Mouse (Mus musculus): ENCODE results near the gene Fez1.

Gene Fez1

GRCm38 (mm10) chr9:36846346-36846745 lies 24.7 kb downstream of the Fez1 start:
- no peak for DNase-seq

GRCm38 (mm10) chr9:36848661-36849060 lies 27.0 kb downstream of the Fez1 start:
- no peak for DNase-seq

- DNase-seq: no peak
Observed at GRCm38 (mm10) chr9:36850091-36850490, 28.4 kb downstream of the Fez1 start.

- no peak for DNase-seq
Observed at GRCm38 (mm10) chr9:36852175-36852574, 30.5 kb downstream of the Fez1 start.

DNA sequence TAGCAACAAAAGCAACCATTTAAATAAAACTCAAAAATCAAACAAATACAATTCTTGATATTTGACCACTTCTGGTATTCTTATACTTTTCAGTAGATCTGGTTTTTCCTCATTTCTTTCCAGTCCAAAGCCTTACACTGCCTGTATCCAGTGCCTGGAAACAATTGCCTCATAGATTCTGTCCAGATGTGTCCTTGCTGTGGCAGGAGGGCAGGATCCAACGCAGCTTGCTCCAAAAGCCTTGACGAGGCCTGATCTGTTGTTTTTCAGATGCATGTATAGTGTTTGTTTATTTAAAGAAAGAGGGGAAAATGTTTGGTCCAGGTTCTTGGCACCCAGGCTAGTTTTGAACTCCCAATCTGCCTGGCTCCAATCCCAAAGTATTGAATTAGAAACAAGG lies 34.7 kb downstream of the Fez1 start:
- DNase-seq: no peak

GRCm38 (mm10) chr9:36857476-36858117 lies 35.9 kb downstream of the Fez1 start:
- no peak for DNase-seq

DNA sequence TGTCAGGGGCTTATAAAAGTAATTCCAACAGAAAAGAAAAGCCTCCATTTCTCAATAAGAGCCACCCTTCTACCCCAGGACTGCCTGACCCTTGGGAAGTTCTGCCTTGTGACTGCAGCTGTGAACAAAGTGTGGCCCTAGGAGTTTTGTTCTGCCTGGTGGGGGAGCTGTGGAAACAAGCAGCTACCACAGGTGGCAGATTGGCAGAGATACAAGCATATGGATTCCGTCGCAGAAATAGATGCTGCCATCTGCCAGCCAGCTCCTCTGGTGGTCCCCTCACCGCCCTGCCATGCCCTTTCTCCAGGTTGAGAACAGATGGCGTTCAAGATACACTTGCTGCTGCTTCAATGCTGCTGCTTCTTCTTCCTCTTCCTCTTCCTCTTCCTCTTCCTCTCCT lies 37.0 kb downstream of the Fez1 start:
- DNase-seq: no peak

GRCm38 (mm10) chr9:36862576-36862975 lies 40.9 kb downstream of the Fez1 start:
- DNase-seq: no peak

DNA sequence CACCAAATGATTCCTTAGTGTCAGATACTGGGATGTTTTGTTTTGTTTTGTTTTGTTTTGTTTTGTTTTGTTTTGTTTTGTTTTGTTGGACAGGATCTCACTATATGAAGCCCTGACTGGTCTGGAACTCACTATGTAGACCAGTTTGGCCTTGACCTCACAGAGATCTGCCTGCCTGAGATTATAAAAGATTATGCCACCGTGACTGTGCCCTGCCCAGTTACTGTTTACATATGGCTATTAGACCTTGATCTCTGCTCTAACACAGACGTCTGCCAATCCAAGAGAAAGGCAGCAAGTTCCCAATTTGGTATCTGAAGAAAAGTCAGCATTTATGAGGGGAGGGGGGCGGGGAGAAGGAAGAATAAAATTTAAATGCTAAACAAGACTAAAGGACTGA lies 42.0 kb downstream of the Fez1 start:
- DNase-seq: no peak

GRCm38 (mm10) chr9:36864862-36865813 lies 43.5 kb downstream of the Fez1 start:
- DNase-seq: no peak

DNA sequence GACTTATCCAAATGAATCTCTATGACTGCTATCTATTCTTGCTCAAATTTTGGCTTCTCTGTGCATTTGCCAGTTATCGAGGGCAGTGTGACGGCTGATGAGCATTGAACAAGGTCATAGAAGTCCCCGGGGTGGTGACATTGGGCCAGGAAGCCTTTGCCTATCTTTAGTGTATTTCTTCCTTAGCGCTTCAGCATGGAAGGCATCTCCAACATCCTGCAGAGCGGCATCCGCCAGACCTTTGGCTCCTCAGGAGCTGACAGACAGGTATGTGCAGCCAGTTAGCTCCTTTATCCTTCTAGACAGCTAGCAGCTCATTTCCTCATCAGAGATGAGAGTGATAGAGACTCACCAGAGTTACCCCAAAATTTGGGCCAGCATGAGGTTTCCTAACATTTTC lies 47.0 kb downstream of the Fez1 start:
- DNase-seq: no peak

GRCm38 (mm10) chr9:36870263-36870662 lies 48.6 kb downstream of the Fez1 start:
- DNase-seq: no peak

- DNase-seq: no peak
Observed at GRCm38 (mm10) chr9:36873796-36874195, 52.1 kb downstream of the Fez1 start.

- DNase-seq: no peak
Observed at GRCm38 (mm10) chr9:36876313-36876712, 54.6 kb downstream of the Fez1 start.

- no peak for DNase-seq
Observed at GRCm38 (mm10) chr9:36876787-36877186, 55.1 kb downstream of the Fez1 start.

DNA sequence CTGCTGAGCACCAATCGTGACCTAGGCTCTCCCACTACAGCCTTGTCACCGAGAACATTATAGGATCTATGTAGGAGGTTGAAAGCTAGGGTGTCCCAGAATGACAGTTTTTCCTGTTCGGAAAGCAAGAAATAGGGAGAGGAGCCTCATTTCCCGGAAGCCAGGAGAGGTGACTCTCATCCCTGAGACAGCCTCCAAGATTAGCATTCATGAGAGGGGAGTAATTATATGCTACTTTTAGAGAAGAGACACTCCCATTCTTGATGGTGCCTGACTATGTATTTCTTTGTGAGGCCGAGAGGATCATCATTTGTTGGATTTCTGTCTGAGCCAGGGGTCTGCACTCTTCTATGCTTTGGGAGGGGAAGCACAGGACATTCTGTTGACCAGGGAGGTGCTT lies 60.0 kb downstream of the Fez1 start:
- no peak for DNase-seq

GRCm38 (mm10) chr9:36882034-36882745 lies 60.5 kb downstream of the Fez1 start:
- DNase-seq: no peak

DNA sequence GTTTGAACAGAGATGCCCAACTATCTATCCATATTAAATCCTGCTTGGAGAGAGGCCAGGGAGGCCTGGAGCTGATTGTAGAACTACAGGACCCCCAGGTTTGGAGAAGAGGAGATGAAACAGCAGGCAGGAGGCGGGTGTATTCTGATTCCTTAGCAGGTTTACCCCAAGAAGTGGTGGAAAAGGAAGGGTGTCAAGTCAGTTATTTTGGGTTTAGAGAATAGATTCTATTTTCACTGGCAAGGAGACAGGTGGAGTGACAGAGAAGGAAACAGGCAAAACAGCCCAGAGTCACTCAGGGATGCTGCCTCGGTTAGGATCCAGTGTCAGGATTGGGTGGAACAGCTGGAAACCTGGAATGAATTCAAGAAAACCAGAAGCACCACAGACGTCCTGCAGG lies 61.9 kb downstream of the Fez1 start:
- no peak for DNase-seq

GRCm38 (mm10) chr9:36885237-36885636 lies 63.6 kb downstream of the Fez1 start:
- DNase-seq: peak; percentile 11 to 18

DNA sequence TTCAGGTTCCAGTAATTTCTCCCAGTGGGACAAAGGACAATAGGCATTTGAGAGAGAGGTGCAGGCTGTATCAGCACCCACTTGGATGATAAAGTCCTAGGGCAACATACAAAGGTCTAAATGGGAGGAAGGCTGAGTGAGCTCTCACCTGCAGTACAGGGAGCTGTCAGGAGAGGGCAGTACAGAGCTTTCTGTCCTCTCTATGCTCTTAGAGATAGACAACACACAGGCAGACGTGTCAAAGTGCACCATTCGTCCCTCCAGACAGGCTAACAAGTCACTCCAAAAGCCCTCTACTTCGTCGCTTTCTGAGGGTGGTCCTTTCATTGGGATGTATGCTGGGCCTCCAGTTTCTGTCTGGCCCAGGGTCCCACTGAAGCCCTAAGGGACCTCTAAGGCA lies 68.9 kb downstream of the Fez1 start:
- DNase-seq: peak; percentile 29 to 37

GRCm38 (mm10) chr9:36893413-36893990 lies 71.8 kb downstream of the Fez1 start:
- DNase-seq: no peak

- DNase-seq: no peak
Observed at GRCm38 (mm10) chr9:36894242-36894641, 72.6 kb downstream of the Fez1 start.

DNA sequence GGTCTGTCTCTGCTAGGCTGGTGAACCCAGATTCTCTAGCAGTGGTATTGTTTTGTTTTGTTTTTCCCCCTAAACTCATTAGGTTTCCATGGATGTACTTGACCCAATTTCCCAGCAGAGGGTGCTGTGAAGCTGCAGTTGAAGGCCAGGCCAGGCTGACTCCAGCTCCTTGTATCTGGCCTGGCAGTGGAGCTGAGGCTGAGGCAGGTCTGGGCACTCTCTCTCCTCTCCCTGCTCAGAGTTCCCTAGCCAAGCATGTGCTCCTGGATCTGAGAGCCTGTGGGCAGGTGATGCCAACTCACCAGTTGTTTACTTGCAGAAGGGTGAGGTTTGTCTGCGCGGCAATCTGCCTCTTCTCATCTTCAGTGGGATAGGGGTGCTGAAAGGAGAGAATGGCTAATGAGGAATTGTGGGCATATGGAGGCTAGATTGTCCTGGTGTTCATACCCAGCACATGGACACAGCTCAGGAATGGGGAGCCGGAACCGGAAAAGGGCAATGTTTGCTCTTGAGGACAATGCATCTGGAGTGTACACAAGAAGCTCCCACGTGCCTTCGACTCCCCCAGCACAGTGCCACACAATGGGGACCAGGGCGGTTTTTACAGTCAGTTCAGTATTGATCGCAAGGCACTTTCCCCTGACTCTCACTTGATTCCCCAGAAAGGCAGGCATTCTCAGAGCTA lies 73.5 kb downstream of the Fez1 start:
- DNase-seq: no peak
